Mouse (Mus musculus) 3T3-L1 (cell line): ENCODE data around the gene Sipa1l2.

Source experiments
- DNase-seq: peaks from one replicate; pipeline ENCODE4 v3.0.0-alpha.2; 2015; ENCODE audit warnings: low read depth, low spot score

The Sipa1l2 gene

DNA sequence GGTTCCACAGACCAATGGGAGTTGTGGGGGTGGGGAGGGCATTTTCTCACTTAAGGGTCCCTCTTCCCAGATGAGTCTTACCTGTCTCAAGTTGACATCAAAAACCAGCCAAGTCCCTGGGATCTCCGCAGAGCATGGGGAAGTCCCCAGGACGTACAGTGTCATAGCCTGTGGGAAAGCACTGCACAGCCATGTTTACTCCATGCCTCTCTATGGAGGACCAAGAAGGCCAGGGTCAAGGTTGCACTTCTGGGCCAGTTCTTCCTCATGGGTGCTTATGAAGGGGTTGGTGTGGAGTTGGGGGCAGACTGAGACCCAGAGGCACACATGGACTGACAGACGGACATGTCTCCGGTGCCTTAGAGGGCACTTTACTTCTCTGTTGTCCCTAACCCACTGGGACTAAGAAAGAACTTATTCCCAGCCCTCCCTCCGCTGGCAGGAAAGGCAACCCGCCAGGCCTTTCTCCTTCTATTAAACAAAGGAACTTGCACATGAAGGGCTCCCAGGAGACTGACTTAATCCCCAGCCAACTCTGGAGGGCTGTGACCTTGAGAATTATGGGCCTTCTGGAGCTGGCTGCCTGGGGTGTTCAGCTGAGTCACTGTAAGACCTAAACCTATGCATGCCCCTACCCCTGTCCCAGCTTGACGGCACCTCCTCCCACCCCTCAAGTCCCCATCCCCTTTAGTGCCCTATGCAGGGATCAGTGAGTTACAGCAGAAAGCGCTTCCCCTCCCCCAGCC is 199.9 kb downstream of the Sipa1l2 start:
- no peak for DNase-seq

- peak; percentile 53 for DNase-seq
Measured at GRCm38 (mm10) chr8:125368341-125369035, 201.1 kb downstream of the Sipa1l2 start.
